8 mouse cellular contexts compared by ENCODE assay signal in the genomic region with DNA sequence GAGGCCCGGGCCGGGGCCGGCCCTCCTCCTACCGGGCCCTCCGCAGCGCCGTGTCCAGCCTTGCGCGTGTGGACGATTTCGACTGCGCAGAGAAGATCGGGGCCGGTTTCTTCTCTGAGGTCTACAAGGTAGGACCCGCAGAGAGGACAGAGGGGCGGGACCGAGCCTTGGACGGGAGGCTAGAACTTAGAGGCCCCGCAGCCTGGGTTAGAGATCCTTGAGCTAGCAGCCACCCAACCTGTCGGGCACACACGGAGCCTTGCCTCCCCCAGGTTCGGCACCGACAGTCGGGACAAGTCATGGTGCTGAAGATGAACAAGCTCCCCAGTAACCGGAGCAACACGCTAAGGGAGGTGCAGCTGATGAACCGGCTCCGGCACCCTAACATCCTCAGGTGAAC. TPM values are rescaled to one million over a fixed set of nuclear protein-coding genes. Genes with fewer than 3 reads are reported as not detected.
A peak's percentile ranks its signal among the peaks of the same experiment; 100 is the strongest.
DNase-seq lines count a peak whose midpoint lies in the region; ATAC-seq and TF ChIP-seq lines count a peak whose summit lies in the region.

No protein-coding gene starts in this region.

- peak; percentile 32 for DNase-seq in left cerebral cortex, postnatal 4 days
- no peak for DNase-seq in left cerebral cortex, postnatal 36 days (ENCODE audit: low spot score in 2 of 2)
- no peak for DNase-seq in Patski (ENCODE audit: low read depth, low spot score)
- DNase-seq in forebrain, embryonic 10.5 days (ENCODE audit: extremely low spot score, low spot score): peak; percentile 42
- DNase-seq in midbrain, postnatal 0 days (ENCODE audit: low spot score): no peak
- no peak for DNase-seq in frontal cortex, postnatal 36 days (ENCODE audit: low spot score in 2 of 2)
- DNase-seq in ovary, postnatal 10 days (ENCODE audit: low spot score): no peak

- 1% methylated on average over 28 of the region's 28 CpGs for WGBS in forebrain, embryonic 10.5 days
- under 1% methylated on average over 26 of the region's 28 CpGs for WGBS in kidney, embryonic 15.5 days
- WGBS in midbrain, postnatal 0 days: 1% methylated on average over 28 of the region's 28 CpGs

- H3K4me3 ChIP-seq in forebrain, embryonic 10.5 days: peak overlapping the region; percentile 92
- H3K4me3 ChIP-seq in kidney, embryonic 15.5 days (replicated peaks): peak overlapping the region; percentile 99
- H3K4me3 ChIP-seq in midbrain, postnatal 0 days (ENCODE audit: low read depth, low read length): peak overlapping the region; percentile 97

- peak overlapping the region; percentile 95 for H3K4me2 ChIP-seq in kidney, embryonic 15.5 days
- peak overlapping the region; percentile 91 for H3K4me2 ChIP-seq in midbrain, postnatal 0 days (ENCODE audit: low read depth, low read length, poor library complexity, severe bottlenecking)

- peak; percentile 9 for ATAC-seq in Patski
- ATAC-seq in kidney, embryonic 15.5 days (replicated peaks; ENCODE audit: low FRiP score): peak; percentile 27
- ATAC-seq in midbrain, postnatal 0 days (ENCODE audit: low FRiP score): no peak

- TF ChIP-seq CTCF in Patski (IDR thresholded peaks at IDR 0.05): no peak
- TF ChIP-seq CTCF in midbrain, postnatal 0 days (IDR thresholded peaks at IDR 0.05): no peak

- POLR2A ChIA-PET in Patski (lab: Charles Lee): no interaction called here

- in situ Hi-C loops in Patski (cut with MboI; ENCODE audit: low pct_unique_long_range_greater_than_20kb): loop anchor here (5.0 kb wide), 1 partner anchor 34 kb away; no protein-coding TSS in a partner anchor

- no peaks in the 10 kb centered on the region for H3K9me3 ChIP-seq in forebrain, embryonic 10.5 days
- H3K9me3 ChIP-seq in kidney, embryonic 15.5 days (replicated peaks): no peaks in the 10 kb centered on the region
- H3K9me3 ChIP-seq in midbrain, postnatal 0 days (ENCODE audit: low read length): no peaks in the 10 kb centered on the region

- H3K9ac ChIP-seq in kidney, embryonic 15.5 days: peak overlapping the region; percentile 99
- H3K9ac ChIP-seq in midbrain, postnatal 0 days (replicated peaks; ENCODE audit: low read length, poor library complexity, severe bottlenecking): peak overlapping the region; percentile 97

- intact Hi-C loops in left cerebral cortex, postnatal 4 days (cut with DNase I): loop anchor here (5.0 kb wide), 1 partner anchor 49 kb away; the partner anchor contains the start of gene Ccdc107
- intact Hi-C loops in left cerebral cortex, postnatal 36 days (cut with DNase I): loop anchor here (2.0 kb wide), 1 partner anchor 119 kb away; the partner anchor contains the start of genes Creb3 and Tln1

- peaks cover 38% of the 10 kb centered on the region for H3K36me3 ChIP-seq in forebrain, embryonic 10.5 days (replicated peaks)
- peaks cover 38% of the 10 kb centered on the region for H3K36me3 ChIP-seq in kidney, embryonic 15.5 days
- peaks cover 36% of the 10 kb centered on the region for H3K36me3 ChIP-seq in midbrain, postnatal 0 days (ENCODE audit: insufficient read depth, low read length)

- no peaks in the 10 kb centered on the region for H3K27me3 ChIP-seq in Patski
- peaks cover 11% of the 10 kb centered on the region; the same call in 1 of the 2 replicates for H3K27me3 ChIP-seq in forebrain, embryonic 10.5 days (ENCODE audit: poor library complexity, severe bottlenecking)
- H3K27me3 ChIP-seq in kidney, embryonic 15.5 days: no peaks in the 10 kb centered on the region
- no peaks in the 10 kb centered on the region for H3K27me3 ChIP-seq in midbrain, postnatal 0 days (ENCODE audit: insufficient read depth, low read length)

- CTCF ChIA-PET in Patski (lab: Charles Lee): interaction anchor here (1.1 to 1.5 kb wide), 4 partner anchors 9 to 49 kb away, joined by 3 to 6 read pairs (median 4); partner anchors contain the start of gene Ccdc107

- H3K4me1 ChIP-seq in forebrain, embryonic 10.5 days: peaks cover 27% of the 10 kb centered on the region
- peaks cover 16% of the 10 kb centered on the region for H3K4me1 ChIP-seq in kidney, embryonic 15.5 days
- H3K4me1 ChIP-seq in midbrain, postnatal 0 days (ENCODE audit: insufficient read depth, low read length): no peaks in the 10 kb centered on the region; the same call in 1 of the 2 replicates

- H3K27ac ChIP-seq in forebrain, embryonic 10.5 days: peak overlapping the region; percentile 94
- H3K27ac ChIP-seq in kidney, embryonic 15.5 days: peak overlapping the region; percentile 97
- peak overlapping the region; percentile 88 for H3K27ac ChIP-seq in midbrain, postnatal 0 days (ENCODE audit: low read depth, low read length)

RNA-seq across cellular contexts. Expression of gene Tesk1, which starts 1.8 kb away (rescaled TPM):
- 100 to 1,000 TPM; 106 to 108 TPM for total RNA-seq in left cerebral cortex, postnatal 4 days (2021)
- total RNA-seq in left cerebral cortex, postnatal 36 days (2021): 10 to 100 TPM; 87.8 to 92.9 TPM
- polyA plus RNA-seq in Patski (2021): 50.4 TPM
- polyA plus RNA-seq in forebrain, embryonic 10.5 days (2016; fragmentation: Nextera tagmentation; extraction: Ambion mirVana): 3.2 and 3.5 TPM in 2 replicates
- polyA plus RNA-seq in kidney, embryonic 15.5 days (2015; fragmentation: Nextera tagmentation; extraction: Ambion mirVana): 5.9 and 7.4 TPM in 2 replicates
- total RNA-seq in midbrain, postnatal 0 days (2014; rRNA removed): 141 and 184 TPM in 2 replicates
- polyA plus RNA-seq in midbrain, postnatal 0 days (2015; fragmentation: Nextera tagmentation; extraction: Ambion mirVana): 17.2 and 18.9 TPM in 2 replicates

RNA-seq across cellular contexts. Expression of gene Cd72, which starts 10.9 kb away (rescaled TPM):
- not detected for total RNA-seq in left cerebral cortex, postnatal 4 days (2021)
- 1 to 10 TPM in 1 of 2 experiments, under 1 TPM in 1; 0.59 to 1.2 TPM for total RNA-seq in left cerebral cortex, postnatal 36 days (2021)
- polyA plus RNA-seq in Patski (2021): 3.3 TPM
- polyA plus RNA-seq in forebrain, embryonic 10.5 days (2016; fragmentation: Nextera tagmentation; extraction: Ambion mirVana): 2.3 and 2.4 TPM in 2 replicates
- 3.0 and 4.3 TPM in 2 replicates for polyA plus RNA-seq in kidney, embryonic 15.5 days (2015; fragmentation: Nextera tagmentation; extraction: Ambion mirVana)
- not detected in 2 replicates for total RNA-seq in midbrain, postnatal 0 days (2014; rRNA removed)
- 5.2 and 5.4 TPM in 2 replicates for polyA plus RNA-seq in midbrain, postnatal 0 days (2015; fragmentation: Nextera tagmentation; extraction: Ambion mirVana)

RNA-seq across cellular contexts. Expression of gene Fam166b, which starts 14.6 kb away (rescaled TPM):
- 1 to 10 TPM; 1.0 to 1.3 TPM for total RNA-seq in left cerebral cortex, postnatal 4 days (2021)
- total RNA-seq in left cerebral cortex, postnatal 36 days (2021): 1 to 10 TPM in 1 of 2 experiments, under 1 TPM in 1; 0.69 to 1.4 TPM
- polyA plus RNA-seq in Patski (2021): 0.17 TPM
- 0.10 and 0.17 TPM in 2 replicates for polyA plus RNA-seq in forebrain, embryonic 10.5 days (2016; fragmentation: Nextera tagmentation; extraction: Ambion mirVana)
- 0.27 and 0.44 TPM in 2 replicates for polyA plus RNA-seq in kidney, embryonic 15.5 days (2015; fragmentation: Nextera tagmentation; extraction: Ambion mirVana)
- total RNA-seq in midbrain, postnatal 0 days (2014; rRNA removed): 1.7 and 2.8 TPM in 2 replicates
- polyA plus RNA-seq in midbrain, postnatal 0 days (2015; fragmentation: Nextera tagmentation; extraction: Ambion mirVana): 1.6 and 2.2 TPM in 2 replicates

RNA-seq across cellular contexts. Expression of gene Sit1, which starts 40.0 kb away (rescaled TPM):
- total RNA-seq in left cerebral cortex, postnatal 4 days (2021): not detected
- not detected for total RNA-seq in left cerebral cortex, postnatal 36 days (2021)
- not detected for polyA plus RNA-seq in Patski (2021)
- polyA plus RNA-seq in forebrain, embryonic 10.5 days (2016; fragmentation: Nextera tagmentation; extraction: Ambion mirVana): not detected in 2 replicates
- not detected in 2 replicates for polyA plus RNA-seq in kidney, embryonic 15.5 days (2015; fragmentation: Nextera tagmentation; extraction: Ambion mirVana)
- total RNA-seq in midbrain, postnatal 0 days (2014; rRNA removed): not detected in 2 replicates
- polyA plus RNA-seq in midbrain, postnatal 0 days (2015; fragmentation: Nextera tagmentation; extraction: Ambion mirVana): not detected in 2 replicates

RNA-seq across cellular contexts. Expression of gene Ccdc107, which starts 49.2 kb away (rescaled TPM):
- 10 to 100 TPM; 29.9 to 34.3 TPM for total RNA-seq in left cerebral cortex, postnatal 4 days (2021)
- 10 to 100 TPM; 25.5 to 25.9 TPM for total RNA-seq in left cerebral cortex, postnatal 36 days (2021)
- 42.8 TPM for polyA plus RNA-seq in Patski (2021)
- 42.2 and 43.9 TPM in 2 replicates for polyA plus RNA-seq in forebrain, embryonic 10.5 days (2016; fragmentation: Nextera tagmentation; extraction: Ambion mirVana)
- polyA plus RNA-seq in kidney, embryonic 15.5 days (2015; fragmentation: Nextera tagmentation; extraction: Ambion mirVana): 69.5 and 72.2 TPM in 2 replicates
- total RNA-seq in midbrain, postnatal 0 days (2014; rRNA removed): 74.0 and 77.4 TPM in 2 replicates
- polyA plus RNA-seq in midbrain, postnatal 0 days (2015; fragmentation: Nextera tagmentation; extraction: Ambion mirVana): 107 and 120 TPM in 2 replicates

Comparison
In these comparisons a context has a peak if more than half of its experiments do, and no peak if none do; other contexts are left out.
1. DNase-seq: peak in left cerebral cortex, postnatal 4 days (single experiment) and forebrain, embryonic 10.5 days (single experiment); none in left cerebral cortex, postnatal 36 days (0 of 2), Patski (single experiment), midbrain, postnatal 0 days (single experiment), frontal cortex, postnatal 36 days (0 of 2) and ovary, postnatal 10 days (single experiment).
2. Peak in every context shown above with its lines, with median percentiles within 50 percentile points of each other: H3K27ac ChIP-seq and H3K4me3 ChIP-seq.